Mouse (Mus musculus) cerebellum, adult (tissue): Measurements from ENCODE around the gene Dirc2.
A peak's percentile ranks its signal among the peaks of the same experiment; 100 is the strongest.

Experiments
- ATAC-seq: cut with Nextera tagmentation; 2 replicates; pipeline ENCODE4 v1.9.2; 2017; ENCODE audit warnings: mild to moderate bottlenecking, moderate library complexity, mixed read lengths; ENCODE audit not compliant: insufficient number of reproducible peaks, low FRiP score, low TSS enrichment

The Dirc2 gene

GRCm38 (mm10) chr16:35776737-35777136 lies 7.6 kb upstream of the Dirc2 start:
- ATAC-seq: no peak

DNA sequence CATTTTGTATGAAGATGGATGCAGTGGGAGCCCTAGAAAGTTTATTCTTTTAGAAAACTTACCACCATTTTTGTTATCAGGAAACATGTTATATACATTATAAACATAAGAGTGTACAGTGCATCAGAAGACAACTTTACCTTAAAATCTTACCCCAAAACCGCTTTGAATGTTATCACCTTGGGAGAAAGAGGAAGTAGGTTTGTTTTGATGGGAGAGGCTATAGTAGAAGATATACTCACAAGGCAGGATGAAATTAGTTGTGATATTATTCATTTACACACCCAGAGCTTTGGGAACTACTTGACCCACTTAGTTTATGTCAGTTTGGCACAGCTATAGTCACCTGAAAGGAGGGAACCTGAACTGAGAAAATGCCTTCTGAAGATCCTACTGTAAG lies 6.7 kb upstream of the Dirc2 start:
- no peak for ATAC-seq

GRCm38 (mm10) chr16:35772598-35772997 lies 3.4 kb upstream of the Dirc2 start:
- ATAC-seq: no peak

GRCm38 (mm10) chr16:35771606-35772005 lies 2.5 kb upstream of the Dirc2 start:
- no peak for ATAC-seq

DNA sequence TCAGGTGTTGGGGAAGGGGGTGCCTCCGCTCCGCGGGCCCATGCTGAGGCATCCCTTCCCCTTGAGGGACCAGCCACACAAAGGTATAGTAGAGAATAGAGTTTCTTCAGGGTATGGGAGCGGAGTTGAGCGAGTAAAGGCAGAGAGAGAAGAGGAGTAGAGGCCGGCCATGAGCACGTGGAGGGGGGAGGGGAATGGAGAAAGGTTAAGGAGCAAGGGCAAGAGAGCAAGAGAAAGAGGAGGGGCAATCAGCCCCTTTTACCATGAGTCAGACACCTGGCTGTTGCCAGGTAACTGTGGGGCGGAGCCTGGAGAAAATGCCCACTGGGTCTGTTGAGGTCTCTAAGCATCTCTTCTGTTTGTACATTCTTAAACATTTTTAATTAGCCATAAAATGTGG lies 2.0 kb upstream of the Dirc2 start:
- ATAC-seq: no peak

- peak; percentile 76 for ATAC-seq
These were observed 912 bp upstream of the Dirc2 start, which contains the start of gene Hspbap1 for GRCm38 (mm10) chr16:35769878-35770657. Gene Hspbap1, plus strand, starts transcription at chr16:35770375.

GRCm38 (mm10) chr16:35768469-35768784 lies 729 bp downstream of the Dirc2 start:
- ATAC-seq: no peak

DNA sequence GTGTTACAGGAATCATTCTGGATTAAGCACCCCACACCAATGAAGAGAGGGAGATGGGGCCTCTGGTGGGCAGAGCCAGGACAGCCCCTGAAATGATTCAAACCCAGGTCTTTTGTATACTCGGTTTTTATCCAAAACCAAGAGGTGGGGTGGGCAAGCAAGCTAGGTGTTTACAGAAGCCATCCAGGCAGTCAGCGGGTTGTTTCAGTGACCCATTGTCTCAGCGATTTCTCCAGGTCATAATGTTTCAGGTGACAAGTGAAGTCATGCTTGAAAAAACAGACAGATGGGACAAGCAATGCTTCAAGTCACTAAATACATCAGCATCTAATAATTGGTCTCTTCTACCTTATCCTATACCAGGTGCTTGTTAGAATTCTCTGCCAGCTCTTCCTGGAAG lies 2.8 kb downstream of the Dirc2 start:
- ATAC-seq: no peak

DNA sequence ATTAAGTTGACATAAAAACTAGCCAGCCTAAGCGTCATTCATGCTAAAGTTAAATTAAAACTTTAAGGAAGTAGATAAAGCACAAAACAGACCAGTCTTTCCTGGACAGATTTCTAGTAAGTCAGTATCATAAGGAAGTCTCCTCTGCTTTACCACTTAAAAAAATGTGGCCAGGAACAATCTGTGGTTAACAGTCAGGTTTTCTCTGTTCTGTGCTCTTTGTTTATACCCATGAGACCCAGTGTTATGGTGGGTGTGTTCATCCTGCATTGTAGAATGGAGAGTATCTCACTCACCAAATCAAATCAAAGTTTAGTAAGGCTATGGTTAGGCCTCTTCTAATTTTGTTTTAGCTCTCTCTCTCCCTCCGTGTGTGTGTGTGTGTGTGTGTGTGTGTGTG lies 3.7 kb downstream of the Dirc2 start:
- no peak for ATAC-seq

DNA sequence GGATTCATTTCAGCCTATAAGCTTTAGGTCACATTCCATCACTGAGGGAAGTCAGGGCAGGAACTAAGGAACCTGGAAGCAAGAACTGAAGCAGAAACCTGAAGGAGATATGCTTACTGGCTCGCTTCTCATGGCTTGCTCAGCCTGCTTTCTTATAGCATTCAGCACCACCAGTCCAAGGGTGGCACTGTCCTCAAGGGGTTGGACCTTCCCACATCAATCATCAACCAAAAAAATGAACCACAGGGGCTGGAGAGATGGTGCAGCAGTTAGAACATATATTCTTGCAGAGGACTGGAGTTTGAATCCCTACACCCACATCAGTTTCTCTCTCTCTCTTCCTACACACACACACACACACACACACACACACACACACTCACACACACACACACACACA lies 4.2 kb downstream of the Dirc2 start:
- ATAC-seq: no peak

DNA sequence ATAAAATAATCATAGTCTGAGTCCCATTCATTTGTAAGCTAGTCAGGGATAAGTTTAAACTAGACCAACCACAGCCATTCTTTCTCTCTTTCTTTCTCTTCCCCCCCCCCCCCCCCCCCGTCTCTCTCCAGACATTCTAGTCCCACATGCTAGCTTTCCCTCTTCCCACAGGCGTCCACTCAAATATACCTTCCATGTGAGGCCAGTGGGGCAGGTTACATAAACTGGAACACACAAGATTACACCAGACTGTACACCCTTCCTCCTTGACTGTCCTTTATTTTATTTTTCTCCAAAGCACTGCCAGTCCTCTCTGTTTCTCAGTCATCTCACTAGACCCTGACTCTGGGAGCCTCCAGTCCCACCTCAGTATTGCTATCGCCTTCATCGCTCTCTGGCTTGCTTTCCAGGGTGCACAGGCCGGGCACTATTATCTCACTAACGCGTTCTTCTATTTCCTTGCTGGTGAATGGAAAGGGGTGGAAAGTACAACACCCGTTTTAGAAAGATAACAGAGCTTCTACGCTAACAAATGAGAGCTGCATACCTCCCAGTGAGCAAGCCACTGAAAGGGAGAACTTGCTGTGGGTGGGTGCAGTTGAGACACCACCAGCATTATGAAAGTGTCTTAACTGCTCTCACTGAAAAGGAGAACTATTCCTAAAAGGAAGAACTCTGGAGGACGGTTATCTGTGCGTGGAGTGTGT lies 5.4 kb downstream of the Dirc2 start:
- no peak for ATAC-seq

DNA sequence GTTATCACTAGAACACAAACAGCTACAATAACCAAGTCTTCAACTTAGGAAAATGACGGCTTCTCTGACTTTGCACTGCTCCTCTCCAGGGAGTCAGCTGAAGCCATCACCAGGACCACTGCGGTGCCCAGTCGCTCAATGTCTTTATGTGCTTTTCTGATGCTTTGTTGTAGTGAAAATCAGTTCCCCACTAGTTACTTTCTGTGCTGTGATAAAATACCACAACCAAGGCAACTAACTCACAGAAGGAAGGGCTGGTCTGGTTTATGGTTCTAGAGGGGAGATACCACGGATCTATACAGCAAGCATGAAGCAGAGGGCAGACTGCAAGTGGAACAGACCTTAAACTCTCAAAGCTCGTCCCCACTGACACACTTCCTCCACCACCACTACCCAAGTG lies 9.8 kb downstream of the Dirc2 start:
- no peak for ATAC-seq

- no peak for ATAC-seq
These were observed 12.5 kb downstream of the Dirc2 start for GRCm38 (mm10) chr16:35756697-35757096.

GRCm38 (mm10) chr16:35755502-35756334 lies 13.4 kb downstream of the Dirc2 start:
- ATAC-seq: no peak

DNA sequence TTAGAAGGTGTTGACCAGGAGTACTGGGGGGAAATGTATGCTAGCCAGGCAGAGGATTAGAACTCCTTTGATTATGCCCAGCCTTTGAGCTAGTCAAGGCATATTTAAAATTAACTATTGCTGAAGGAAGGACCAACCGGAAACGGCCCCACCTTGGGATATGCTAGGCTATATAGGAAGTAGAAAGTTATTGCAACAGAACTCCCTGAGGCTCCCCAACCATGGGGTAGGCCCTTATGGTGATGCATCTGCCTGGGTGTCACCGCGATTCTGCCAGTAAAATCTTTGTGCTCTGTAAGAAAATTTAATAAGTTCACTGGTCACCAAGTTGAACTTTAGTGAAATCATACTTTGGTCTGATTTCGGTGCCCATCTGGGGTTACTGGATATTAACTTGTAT lies 15.2 kb downstream of the Dirc2 start:
- ATAC-seq: no peak

- ATAC-seq: no peak
These were observed 17.3 kb downstream of the Dirc2 start for GRCm38 (mm10) chr16:35751841-35752240.

DNA sequence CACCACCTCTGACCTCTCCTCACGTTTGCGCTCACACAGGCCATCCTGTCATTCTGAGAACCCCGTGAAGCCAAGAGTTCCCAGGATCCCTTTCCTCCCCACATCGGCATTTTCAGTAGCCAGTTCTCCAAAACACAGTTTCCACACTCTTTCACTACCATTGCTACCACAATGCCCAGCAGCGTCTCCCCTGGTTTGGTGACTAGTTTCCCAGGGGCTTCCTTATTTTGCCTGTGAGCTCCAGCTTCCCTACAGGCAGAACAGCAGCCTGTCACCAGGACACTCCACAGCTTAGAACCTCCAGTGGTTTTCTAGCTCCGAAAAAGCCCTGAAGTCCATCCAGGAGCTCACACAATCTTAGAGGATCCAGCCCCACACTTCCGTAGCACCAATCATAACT lies 19.8 kb downstream of the Dirc2 start:
- ATAC-seq: no peak

DNA sequence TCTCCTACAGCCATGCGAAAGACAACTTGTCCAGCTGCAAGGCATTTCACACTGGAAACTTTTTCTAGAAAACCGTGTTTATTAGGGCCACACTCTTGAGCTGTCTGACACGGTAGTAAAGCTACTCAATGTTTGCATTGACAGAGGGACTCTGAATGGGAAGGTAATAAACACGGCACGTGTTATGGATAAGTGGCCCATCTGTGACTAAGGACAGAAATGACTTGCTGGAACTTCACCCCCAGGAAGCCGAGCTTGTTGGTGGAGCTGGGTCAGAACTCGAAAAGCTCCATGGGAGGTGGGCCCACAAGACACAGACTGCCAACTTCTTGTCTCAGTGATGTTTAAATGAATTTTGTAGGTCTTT lies 20.9 kb downstream of the Dirc2 start:
- ATAC-seq: no peak

DNA sequence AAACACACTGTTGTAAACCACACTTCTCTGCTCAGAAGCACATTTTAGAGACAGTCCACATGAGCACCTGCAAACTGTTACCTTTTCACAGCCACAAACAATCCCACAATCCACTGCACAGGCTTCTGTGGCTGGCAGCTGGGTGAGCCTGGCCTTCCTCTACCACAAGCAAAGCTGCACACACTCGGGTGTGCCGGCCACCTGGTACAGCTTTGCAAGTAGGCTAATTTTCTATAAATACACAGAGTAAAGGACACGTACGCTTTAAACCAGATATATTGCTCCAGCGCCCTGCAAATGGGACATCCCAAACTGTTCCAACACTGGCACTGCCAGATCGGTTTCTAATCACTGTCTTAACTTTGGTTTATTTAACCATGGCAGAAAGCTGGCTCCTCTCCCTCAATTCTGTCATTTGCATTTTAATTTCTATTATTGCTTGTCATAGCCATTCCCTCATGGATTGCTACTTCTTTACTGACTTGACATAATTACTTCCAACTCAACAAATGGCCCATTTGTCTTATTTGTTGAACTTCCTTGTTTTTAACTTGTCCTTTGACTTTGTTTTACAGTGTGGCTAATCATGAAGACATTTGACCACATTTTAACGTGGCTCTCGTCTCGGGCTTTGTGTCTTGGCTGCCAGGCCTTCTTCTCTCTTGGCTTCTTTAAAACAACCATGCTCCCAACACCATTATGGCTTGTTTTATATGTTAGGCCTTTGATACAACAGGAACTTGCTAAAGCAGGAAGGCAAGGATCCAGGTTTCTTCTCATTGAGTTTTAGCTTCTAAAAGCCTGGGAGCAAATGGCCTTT lies 21.5 kb downstream of the Dirc2 start:
- peak; percentile 68 for ATAC-seq

- ATAC-seq: no peak
These were observed 26.8 kb downstream of the Dirc2 start for GRCm38 (mm10) chr16:35742251-35742937.
